Mouse (Mus musculus) midbrain, embryonic 10.5 days (tissue): ENCODE results near the gene Vav2. TPM values are rescaled to one million over a fixed set of nuclear protein-coding genes. Genes with fewer than 3 reads are reported as not detected.

ENCODE experiments used
- DNase-seq: peaks from one replicate; pipeline ENCODE4 v3.0.0-alpha.2; 2017; ENCODE audit warnings: low spot score
- H3K27ac ChIP-seq: fragments of 300-500 bp; sonication (generic); replicated peaks from 2 replicates; pipeline ENCODE4 v1.5.1; 2016; ENCODE audit warnings: mild to moderate bottlenecking
- H3K27me3 ChIP-seq: fragments of 300-500 bp; sonication (generic); 2 replicates; pipeline ENCODE4 v1.6.1; 2016; ENCODE audit warnings: low read depth, mild to moderate bottlenecking; ENCODE audit not compliant: poor library complexity, severe bottlenecking
- H3K36me3 ChIP-seq: fragments of 300-500 bp; sonication (generic); 2 replicates; pipeline ENCODE4 v1.6.1; 2016; ENCODE audit warnings: mild to moderate bottlenecking, moderate library complexity
- H3K4me1 ChIP-seq: fragments of 300-500 bp; sonication (generic); 2 replicates; pipeline ENCODE4 v1.6.1; 2016
- H3K4me3 ChIP-seq: fragments of 300-500 bp; sonication (generic); 2 replicates; pipeline ENCODE4 v1.5.1; 2016; ENCODE audit warnings: mild to moderate bottlenecking, moderate library complexity
- H3K9me3 ChIP-seq: fragments of 300-500 bp; sonication (generic); replicated peaks from 2 replicates; pipeline ENCODE4 v1.6.1; 2016; ENCODE audit warnings: mild to moderate bottlenecking
- WGBS: fragments of 180-500 bp; shearing (Covaris S2); methylation state at CpG from one replicate; pipeline ENCODE4 v1.1.7; 2016; 5-methylcytosine and 5-hydroxymethylcytosine counted together
- polyA plus RNA-seq: library from polyadenylated mRNA; unstranded; fragments of >200 nt; fragmentation: Nextera tagmentation; extraction: Ambion mirVana; gene quantifications from 2 replicates; pipeline ENCODE4 v1.2.1, GENCODE M21; 2016

Vav2 gene
- polyA plus RNA-seq, 1 experiment from 2014 or later: 11.4 TPM

- H3K36me3 ChIP-seq: peaks cover 89% of the 10 kb centered on the region
- no peak for DNase-seq
- 86% methylated on average over 9 of the region's 9 CpGs for WGBS
- H3K9me3 ChIP-seq: no peaks in the 10 kb centered on the region
- no peak overlapping the region for H3K27ac ChIP-seq
- no peaks in the 10 kb centered on the region for H3K27me3 ChIP-seq
- H3K4me3 ChIP-seq: no peak overlapping the region
- peaks cover 15% of the 10 kb centered on the region for H3K4me1 ChIP-seq
Observed at GRCm38 (mm10) chr2:27296656-27297406, 130.0 kb downstream of the Vav2 start.

GRCm38 (mm10) chr2:27294777-27295176, 132.1 kb downstream of the Vav2 start:
- WGBS: 94% methylated on average over 3 of the region's 3 CpGs
- Histone ChIP-seq H3K27ac (no peak overlapping the region), H3K36me3 (peaks cover 96% of the 10 kb centered on the region)

GRCm38 (mm10) chr2:27289019-27289418, 137.8 kb downstream of the Vav2 start:
- WGBS: 16% methylated on average over 3 of the region's 3 CpGs
- Histone ChIP-seq H3K36me3 (peaks cover 97% of the 10 kb centered on the region), H3K27ac (peak overlapping the region; percentile 71), H3K27me3 (no peaks in the 10 kb centered on the region), H3K4me1 (peaks cover 13% of the 10 kb centered on the region), H3K4me3 (peak overlapping the region; percentile 16; the same call in 1 of the 2 replicates), H3K9me3 (no peaks in the 10 kb centered on the region)
- peak; percentile 83 for DNase-seq

More at GRCm38 (mm10) chr2:27294777-27295176, 132.1 kb downstream of the Vav2 start:
- Histone ChIP-seq H3K4me3 (no peak overlapping the region), H3K27me3 (no peaks in the 10 kb centered on the region), H3K4me1 (peaks cover 3% of the 10 kb centered on the region), H3K9me3 (no peaks in the 10 kb centered on the region)
- no peak for DNase-seq

- no peak for DNase-seq
- Histone ChIP-seq H3K27me3 (no peaks in the 10 kb centered on the region), H3K9me3 (no peaks in the 10 kb centered on the region), H3K27ac (no peak overlapping the region; the same call in 1 of the 2 replicates), H3K4me1 (peaks cover 13% of the 10 kb centered on the region), H3K4me3 (no peak overlapping the region), H3K36me3 (peaks cover 97% of the 10 kb centered on the region)
- 85% methylated on average over 7 of the region's 7 CpGs for WGBS
Observed at GRCm38 (mm10) chr2:27286971-27287710, 139.7 kb downstream of the Vav2 start.

GRCm38 (mm10) chr2:27284441-27284840, 142.4 kb downstream of the Vav2 start:
- peaks cover 88% of the 10 kb centered on the region for H3K36me3 ChIP-seq
- WGBS: 69% methylated on average over 7 of the region's 7 CpGs

GRCm38 (mm10) chr2:27281771-27282170, 145.1 kb downstream of the Vav2 start:
- 94% methylated on average over 9 of the region's 9 CpGs for WGBS
- Histone ChIP-seq H3K9me3 (no peaks in the 10 kb centered on the region), H3K36me3 (peaks cover 90% of the 10 kb centered on the region), H3K27me3 (no peaks in the 10 kb centered on the region), H3K27ac (no peak overlapping the region), H3K4me3 (no peak overlapping the region), H3K4me1 (no peaks in the 10 kb centered on the region)
- no peak for DNase-seq

More at GRCm38 (mm10) chr2:27284441-27284840, 142.4 kb downstream of the Vav2 start:
- H3K27ac ChIP-seq: no peak overlapping the region
- DNase-seq: no peak
- no peaks in the 10 kb centered on the region for H3K27me3 ChIP-seq
- no peak overlapping the region for H3K4me3 ChIP-seq
- H3K4me1 ChIP-seq: peaks cover 8% of the 10 kb centered on the region
- no peaks in the 10 kb centered on the region for H3K9me3 ChIP-seq

- peak; percentile 74 for DNase-seq
- Histone ChIP-seq H3K27me3 (no peaks in the 10 kb centered on the region), H3K27ac (no peak overlapping the region), H3K4me3 (no peak overlapping the region), H3K4me1 (no peaks in the 10 kb centered on the region), H3K9me3 (no peaks in the 10 kb centered on the region), H3K36me3 (peaks cover 90% of the 10 kb centered on the region)
- WGBS: 73% methylated on average over 13 of the region's 13 CpGs
Observed at GRCm38 (mm10) chr2:27280920-27281611, 145.8 kb downstream of the Vav2 start.

GRCm38 (mm10) chr2:27278859-27279258, 148.0 kb downstream of the Vav2 start:
- no peak overlapping the region for H3K4me3 ChIP-seq
- 92% methylated on average over 7 of the region's 7 CpGs for WGBS
- H3K27me3 ChIP-seq: no peaks in the 10 kb centered on the region
- H3K4me1 ChIP-seq: no peaks in the 10 kb centered on the region
- no peak for DNase-seq
- H3K9me3 ChIP-seq: peaks cover 14% of the 10 kb centered on the region
- H3K36me3 ChIP-seq: peaks cover 91% of the 10 kb centered on the region
- no peak overlapping the region for H3K27ac ChIP-seq

GRCm38 (mm10) chr2:27268325-27268724, 158.5 kb downstream of the Vav2 start:
- 79% methylated on average over 2 of the region's 2 CpGs for WGBS
- no peak overlapping the region for H3K27ac ChIP-seq
- H3K4me3 ChIP-seq: no peak overlapping the region
- peaks cover 98% of the 10 kb centered on the region for H3K36me3 ChIP-seq
- no peaks in the 10 kb centered on the region for H3K27me3 ChIP-seq
- no peaks in the 10 kb centered on the region for H3K9me3 ChIP-seq
- H3K4me1 ChIP-seq: no peaks in the 10 kb centered on the region
- no peak for DNase-seq

- Histone ChIP-seq H3K36me3 (peaks cover 97% of the 10 kb centered on the region), H3K9me3 (no peaks in the 10 kb centered on the region), H3K27me3 (no peaks in the 10 kb centered on the region), H3K4me1 (no peaks in the 10 kb centered on the region), H3K4me3 (no peak overlapping the region), H3K27ac (no peak overlapping the region)
- 90% methylated on average over 3 of the region's 3 CpGs for WGBS
- no peak for DNase-seq
Observed at GRCm38 (mm10) chr2:27265819-27266218, 161.0 kb downstream of the Vav2 start.

GRCm38 (mm10) chr2:27262984-27263383, 163.8 kb downstream of the Vav2 start:
- Histone ChIP-seq H3K4me3 (no peak overlapping the region), H3K9me3 (0 out of 2 replicates have a peak, but pooled peaks cover 2% of the 10 kb centered on the region), H3K4me1 (no peaks in the 10 kb centered on the region), H3K36me3 (peaks cover 72% of the 10 kb centered on the region), H3K27me3 (no peaks in the 10 kb centered on the region), H3K27ac (no peak overlapping the region)
- no peak for DNase-seq
- WGBS: 88% methylated on average over 4 of the region's 4 CpGs

GRCm38 (mm10) chr2:27251434-27251833, 175.4 kb downstream of the Vav2 start:
- DNase-seq: no peak

More at GRCm38 (mm10) chr2:27251434-27251833, 175.4 kb downstream of the Vav2 start:
- H3K4me1 ChIP-seq: peaks cover 12% of the 10 kb centered on the region; the same call in 1 of the 2 replicates
- H3K27ac ChIP-seq: no peak overlapping the region
- no peaks in the 10 kb centered on the region for H3K36me3 ChIP-seq
- no peaks in the 10 kb centered on the region for H3K9me3 ChIP-seq
- no peak overlapping the region for H3K4me3 ChIP-seq
- H3K27me3 ChIP-seq: no peaks in the 10 kb centered on the region
